Comparison of ENCODE assay signal across 23 mouse cellular contexts in genomic region chr11:5899286-5899685, GRCm38 (mm10). TPM values are rescaled to one million over a fixed set of nuclear protein-coding genes. Genes with fewer than 3 reads are reported as not detected.
"Had no signal": no experiment of that assay in that cellular context is flagged by ENCODE, and none has a peak within 500 bp of the region (broad histone marks: within the 10 kb centered on the region; RNA-seq: fewer than 3 reads in every experiment).

No protein-coding gene starts in this region.

- DNase-seq: kidney, adult 9 months; kidney, postnatal 14 days; kidney, postnatal 4 days; left cerebral cortex, postnatal 4 days; lung, adult 2 months; midbrain, embryonic 14.5 days; right cerebral cortex, adult 18-20 months; right cerebral cortex, postnatal 14 days; spleen, adult 18-20 months; thymus, postnatal 25 days had no signal

- H3K4me2 ChIP-seq: limb, embryonic 12.5 days; limb, embryonic 15.5 days; neural tube, embryonic 12.5 days; neural tube, embryonic 15.5 days; stomach, embryonic 15.5 days had no signal

- H3K9me3 ChIP-seq: limb, embryonic 12.5 days; limb, embryonic 15.5 days; liver, embryonic 12.5 days; liver, embryonic 15.5 days; megakaryocyte, embryonic 14.5 days; midbrain, embryonic 10.5 days; neural tube, embryonic 12.5 days; neural tube, embryonic 15.5 days; stomach, embryonic 15.5 days had no signal

- H3K4me3 ChIP-seq: limb, embryonic 12.5 days; limb, embryonic 15.5 days; liver, embryonic 12.5 days; liver, embryonic 15.5 days; megakaryocyte, embryonic 14.5 days; midbrain, embryonic 10.5 days; neural tube, embryonic 12.5 days; neural tube, embryonic 15.5 days; stomach, embryonic 15.5 days had no signal

- H3K9ac ChIP-seq: limb, embryonic 12.5 days; limb, embryonic 15.5 days; liver, embryonic 12.5 days; liver, embryonic 15.5 days; neural tube, embryonic 12.5 days; neural tube, embryonic 15.5 days; stomach, embryonic 15.5 days had no signal

- H3K27me3 ChIP-seq: stomach, embryonic 15.5 days had no signal

- H3K36me3 ChIP-seq: limb, embryonic 12.5 days; limb, embryonic 15.5 days; liver, embryonic 12.5 days; liver, embryonic 15.5 days; midbrain, embryonic 10.5 days; neural tube, embryonic 12.5 days; neural tube, embryonic 15.5 days; stomach, embryonic 15.5 days had no signal

- H3K27ac ChIP-seq: limb, embryonic 12.5 days; limb, embryonic 15.5 days; liver, embryonic 12.5 days; liver, embryonic 15.5 days; midbrain, embryonic 10.5 days; neural tube, embryonic 12.5 days; neural tube, embryonic 15.5 days; stomach, embryonic 15.5 days had no signal

RNA-seq across cellular contexts. Expression of gene Myl7, which starts 0.7 kb away (rescaled TPM):
- total RNA-seq: layer of hippocampus, adult 18-20 months; layer of hippocampus, postnatal 14 days; left cerebral cortex, adult 8-10 months; left cerebral cortex, postnatal 14 days; left cerebral cortex, postnatal 4 days had no signal
- polyA plus RNA-seq: midbrain, embryonic 14.5 days had no signal
